8 mouse cellular contexts compared by ENCODE assay signal in the genomic region with DNA sequence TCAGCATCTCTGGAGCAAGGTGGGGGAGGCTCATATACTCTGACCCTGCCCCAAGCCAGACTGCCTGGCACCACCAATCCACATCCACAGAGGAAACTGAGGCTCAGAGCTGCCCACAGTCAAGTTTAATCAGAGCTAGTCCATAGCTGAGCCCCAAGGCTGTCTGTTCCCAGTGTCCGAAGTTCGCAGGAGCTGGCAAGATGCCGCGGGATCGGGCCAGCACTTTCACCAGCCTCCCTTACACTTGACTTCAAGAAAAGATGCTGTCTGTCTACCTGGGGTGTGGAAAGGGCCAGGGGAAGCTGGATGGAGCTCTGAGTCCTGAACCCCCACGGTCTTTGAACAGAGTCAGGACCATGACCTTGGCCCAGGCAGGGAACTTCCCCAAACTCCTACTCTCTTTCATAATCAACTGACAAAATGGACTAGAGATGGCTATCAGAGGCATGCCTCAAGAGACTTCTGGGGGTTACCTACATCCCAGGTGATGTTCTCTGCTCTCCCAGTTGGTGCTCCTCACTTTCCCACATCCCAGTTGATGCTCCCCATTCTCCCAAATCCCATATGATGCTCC. TPM values are rescaled to one million over a fixed set of nuclear protein-coding genes. Genes with fewer than 3 reads are reported as not detected.
DNase-seq lines count a peak whose midpoint lies in the region; ATAC-seq and TF ChIP-seq lines count a peak whose summit lies in the region.

No protein-coding gene starts in this region.

- 81% methylated on average over 6 of the region's 6 CpGs for WGBS in limb, embryonic 15.5 days

- H3K4me2 ChIP-seq in limb, embryonic 15.5 days: no peak overlapping the region

- TF ChIP-seq CTCF in layer of hippocampus, adult 2 months (conservative IDR thresholded peaks at IDR 0.05): no peak

- peak; percentile 52 for ATAC-seq in granulocyte monocyte progenitor cell, adult 5-6 weeks (replicated peaks; ENCODE audit: poor library complexity, severe bottlenecking)
- no peak for ATAC-seq in limb, embryonic 15.5 days (ENCODE audit: insufficient number of reproducible peaks, low FRiP score, low TSS enrichment, low read depth)

- no peaks in the 10 kb centered on the region for H3K9me3 ChIP-seq in limb, embryonic 15.5 days

- DNase-seq in layer of hippocampus, adult 2 months (ENCODE audit: low spot score in 2 of 2): no peak
- no peak for DNase-seq in layer of hippocampus, postnatal 25 days (ENCODE audit: extremely low spot score in 1 of 2, low spot score in 1 of 2)
- DNase-seq in adrenal gland, postnatal 36 days: peak; percentile 58 to 65
- DNase-seq in layer of hippocampus, adult 9-11 months: no peak
- DNase-seq in lung, postnatal 14 days: no peak
- DNase-seq in gastrocnemius, postnatal 25 days: no peak

- no peak overlapping the region for H3K9ac ChIP-seq in limb, embryonic 15.5 days

- no peaks in the 10 kb centered on the region; the same call in 1 of the 2 replicates for H3K36me3 ChIP-seq in limb, embryonic 15.5 days

- no peaks in the 10 kb centered on the region for H3K27me3 ChIP-seq in limb, embryonic 15.5 days

- no peak overlapping the region for H3K4me3 ChIP-seq in layer of hippocampus, adult 2 months
- H3K4me3 ChIP-seq in limb, embryonic 15.5 days: no peak overlapping the region

- H3K4me1 ChIP-seq in limb, embryonic 15.5 days: peaks cover 40% of the 10 kb centered on the region

- peak overlapping the region; percentile 64 for H3K27ac ChIP-seq in layer of hippocampus, adult 2 months
- H3K27ac ChIP-seq in limb, embryonic 15.5 days: peak overlapping the region; percentile 69

RNA-seq across cellular contexts. Expression of gene Arhgef10l, which starts 34.4 kb away (rescaled TPM):
- 10 to 100 TPM; 43.9 to 52.8 TPM for total RNA-seq in layer of hippocampus, adult 2 months (2021)
- total RNA-seq in layer of hippocampus, postnatal 25 days (2021): 10 to 100 TPM; 43.4 to 46.6 TPM
- 10 to 100 TPM; 11.9 to 17.7 TPM for total RNA-seq in adrenal gland, postnatal 36 days (2021)
- total RNA-seq in granulocyte monocyte progenitor cell, adult 5-6 weeks (2014; fragmentation: Nextera tagmentation): 4.2 and 6.0 TPM in 2 replicates
- 6.9 and 7.2 TPM in 2 replicates for total RNA-seq in granulocyte monocyte progenitor cell, adult 5-6 weeks (2017)
- 22.4 and 23.0 TPM in 2 replicates for polyA plus RNA-seq in limb, embryonic 15.5 days (2015; fragmentation: Nextera tagmentation; extraction: Ambion mirVana)
- total RNA-seq in gastrocnemius, postnatal 25 days (2021): 10 to 100 TPM; 36.2 to 51.3 TPM

Comparison
In these comparisons a context has a peak if more than half of its experiments do, and no peak if none do; other contexts are left out.
1. DNase-seq: peak in adrenal gland, postnatal 36 days (2 of 2); none in layer of hippocampus, adult 2 months (0 of 2), layer of hippocampus, postnatal 25 days (0 of 2), layer of hippocampus, adult 9-11 months (single experiment), lung, postnatal 14 days (single experiment) and gastrocnemius, postnatal 25 days (single experiment).